Mouse (Mus musculus) spleen, adult 2 months (tissue): Measurements from ENCODE around the gene Chst11. TPM values are rescaled to one million over a fixed set of nuclear protein-coding genes. Genes with fewer than 3 reads are reported as not detected.
A peak's percentile ranks its signal among the peaks of the same experiment; 100 is the strongest.

Experiments
- DNase-seq, 2 experiments: peaks; one replicate each; pipeline versions ENCODE4 v3.0.0 to v3.0.0-alpha.2; 2012 to 2021; ENCODE audit warnings: low spot score in 2 of 2, low read depth in 1 of 2
- H3K27ac ChIP-seq: fragments of 200-500 bp; 2 replicates; pipeline ENCODE4 v1.5.1; 2012; ENCODE audit warnings: low read length, inconsistent platforms; ENCODE audit not compliant: insufficient read depth
- H3K27me3 ChIP-seq: fragments of 200-500 bp; 2 replicates; pipeline ENCODE4 v1.6.1; 2012; ENCODE audit warnings: mild to moderate bottlenecking, moderate library complexity, low read length, inconsistent platforms; ENCODE audit not compliant: control insufficient read depth, insufficient read depth
- H3K36me3 ChIP-seq: fragments of 200-500 bp; 2 replicates; pipeline ENCODE4 v1.6.1; 2012; ENCODE audit warnings: mild to moderate bottlenecking, low read length, inconsistent platforms; ENCODE audit not compliant: control insufficient read depth, insufficient read depth
- H3K4me1 ChIP-seq: fragments of 200-500 bp; 2 replicates; pipeline ENCODE4 v1.6.1; 2011; ENCODE audit warnings: inconsistent platforms; ENCODE audit not compliant: control insufficient read depth, insufficient read depth, insufficient read length
- H3K4me3 ChIP-seq: fragments of 200-500 bp; 2 replicates; pipeline ENCODE4 v1.5.1; 2011; ENCODE audit warnings: mild to moderate bottlenecking, inconsistent platforms; ENCODE audit not compliant: insufficient read depth, insufficient read length; ENCODE audit errors: extremely low read depth
- CTCF ChIP-seq: fragments of 200-500 bp; IDR thresholded peaks from 2 replicates; pipeline ENCODE4 v1.5.1; 2011; ENCODE audit warnings: mild to moderate bottlenecking, inconsistent platforms; ENCODE audit not compliant: insufficient read depth, insufficient read length, insufficient replicate concordance; ENCODE audit errors: extremely low read depth
- POLR2A ChIP-seq: fragments of 200-500 bp; IDR thresholded peaks from 2 replicates; pipeline ENCODE4 v1.6.1; 2011; ENCODE audit warnings: low read depth, low read length, inconsistent platforms
- WGBS: fragments of 180-500 bp; shearing (Covaris S2); methylation state at CpG from one replicate; pipeline ENCODE4 v1.1.7; 2018; 5-methylcytosine and 5-hydroxymethylcytosine counted together
- polyA plus RNA-seq: library from polyadenylated mRNA; depleted of rRNA; stranded (reverse); fragments of >200 nt; gene quantifications from 2 replicates; pipeline ENCODE4 v1.2.3, GENCODE M21; 2012

Gene Chst11
- polyA plus RNA-seq, 1 experiment: 9.2 TPM

- WGBS: 79% methylated on average over 5 of the region's 5 CpGs
- TF ChIP-seq CTCF: no peak
- TF ChIP-seq POLR2A: no peak
- H3K27me3 ChIP-seq: no peaks in the 10 kb centered on the region
- no peak overlapping the region for H3K27ac ChIP-seq
- no peak for DNase-seq
- H3K4me3 ChIP-seq: no peak overlapping the region
- peaks cover 16% of the 10 kb centered on the region; the same call in 1 of the 2 replicates for H3K4me1 ChIP-seq
- peaks cover 1% of the 10 kb centered on the region; the same call in 1 of the 2 replicates for H3K36me3 ChIP-seq
Observed at GRCm38 (mm10) chr10:83186984-83187383, 201.7 kb downstream of the Chst11 start.

GRCm38 (mm10) chr10:83189071-83189470 is 203.8 kb downstream of the Chst11 start:
- peaks cover 6% of the 10 kb centered on the region; the same call in 1 of the 2 replicates for H3K4me1 ChIP-seq
- H3K27me3 ChIP-seq: no peaks in the 10 kb centered on the region
- peaks cover 1% of the 10 kb centered on the region; the same call in 1 of the 2 replicates for H3K36me3 ChIP-seq
- no peak overlapping the region for H3K4me3 ChIP-seq
- TF ChIP-seq POLR2A (no peak), CTCF (no peak)
- WGBS: 96% methylated on average over 5 of the region's 5 CpGs
- no peak overlapping the region for H3K27ac ChIP-seq
- no peak for DNase-seq

GRCm38 (mm10) chr10:83191476-83191875 is 206.2 kb downstream of the Chst11 start:
- Histone ChIP-seq H3K4me3 (no peak overlapping the region), H3K36me3 (peaks cover 1% of the 10 kb centered on the region; the same call in 1 of the 2 replicates), H3K4me1 (no peaks in the 10 kb centered on the region; the same call in 1 of the 2 replicates), H3K27me3 (no peaks in the 10 kb centered on the region), H3K27ac (no peak overlapping the region)
- DNase-seq: no peak
- TF ChIP-seq CTCF (no peak), POLR2A (no peak)
- WGBS: 95% methylated on average over 17 of the region's 17 CpGs

- H3K4me3 ChIP-seq: no peak overlapping the region
- no peaks in the 10 kb centered on the region for H3K27me3 ChIP-seq
- 88% methylated on average over 6 of the region's 6 CpGs for WGBS
- TF ChIP-seq CTCF (no peak), POLR2A (no peak)
- H3K27ac ChIP-seq: no peak overlapping the region
- no peak for DNase-seq
- no peaks in the 10 kb centered on the region for H3K4me1 ChIP-seq
- peaks cover 1% of the 10 kb centered on the region; the same call in 1 of the 2 replicates for H3K36me3 ChIP-seq
Observed at GRCm38 (mm10) chr10:83191982-83192381, 206.7 kb downstream of the Chst11 start.

- Histone ChIP-seq H3K4me3 (no peak overlapping the region), H3K27ac (no peak overlapping the region), H3K27me3 (no peaks in the 10 kb centered on the region), H3K36me3 (no peaks in the 10 kb centered on the region), H3K4me1 (no peaks in the 10 kb centered on the region)
- whole genome bisulfite sequencing: 44% methylated on average over 11 of the region's 11 CpGs
- TF ChIP-seq CTCF: peak; percentile 95
- TF ChIP-seq POLR2A: no peak
- DNase-seq: peak; percentile 29 to 66
Observed at GRCm38 (mm10) chr10:83197690-83198336, 212.5 kb downstream of the Chst11 start.

GRCm38 (mm10) chr10:83198692-83199091 is 213.4 kb downstream of the Chst11 start:
- no peak for DNase-seq
- H3K4me3 ChIP-seq: no peak overlapping the region
- H3K4me1 ChIP-seq: no peaks in the 10 kb centered on the region
- no peaks in the 10 kb centered on the region for H3K36me3 ChIP-seq
- H3K27me3 ChIP-seq: no peaks in the 10 kb centered on the region
- WGBS: 82% methylated on average over 5 of the region's 5 CpGs
- no peak overlapping the region for H3K27ac ChIP-seq
- TF ChIP-seq POLR2A (no peak), CTCF (no peak)

- no peak overlapping the region for H3K27ac ChIP-seq
- no peak for DNase-seq
- no peaks in the 10 kb centered on the region for H3K4me1 ChIP-seq
- H3K36me3 ChIP-seq: no peaks in the 10 kb centered on the region
- 86% methylated on average over 9 of the region's 9 CpGs for WGBS
- no peak overlapping the region for H3K4me3 ChIP-seq
- H3K27me3 ChIP-seq: no peaks in the 10 kb centered on the region
- no peak for TF ChIP-seq CTCF
- TF ChIP-seq POLR2A: no peak
Observed at GRCm38 (mm10) chr10:83199290-83199689, 214.0 kb downstream of the Chst11 start.
